Mouse (Mus musculus) heart, adult 2 months (tissue): ENCODE data around the gene Trafd1. TPM values are rescaled to one million over a fixed set of nuclear protein-coding genes. Genes with fewer than 3 reads are reported as not detected.

Source experiments
- DNase-seq, 2 experiments: peaks; one replicate each; pipeline ENCODE4 v3.0.0; 2021
- H3K27ac ChIP-seq: fragments of 200-600 bp; 2 replicates; pipeline ENCODE4 v1.8.1; 2022
- H3K27me3 ChIP-seq: fragments of 200-500 bp; 2 replicates; pipeline ENCODE4 v1.6.1; 2012; ENCODE audit warnings: mild to moderate bottlenecking, low read length, inconsistent platforms, mixed read lengths; ENCODE audit not compliant: control insufficient read depth, insufficient read depth
- H3K36me3 ChIP-seq: fragments of 200-500 bp; 2 replicates; pipeline ENCODE4 v1.6.1; 2012; ENCODE audit warnings: low read length, inconsistent platforms; ENCODE audit not compliant: control insufficient read depth, insufficient read depth
- H3K4me1 ChIP-seq: fragments of 200-500 bp; 2 replicates; pipeline ENCODE4 v1.6.1; 2011; ENCODE audit warnings: low read length; ENCODE audit not compliant: control insufficient read depth, insufficient read depth
- H3K4me3 ChIP-seq: fragments of 200-600 bp; 2 replicates; pipeline ENCODE4 v1.8.1; 2022
- H3K79me2 ChIP-seq: fragments of 200-500 bp; replicated peaks from 2 replicates; pipeline ENCODE4 v1.6.1; 2012; ENCODE audit warnings: mild to moderate bottlenecking, inconsistent platforms, low read length, moderate library complexity, mixed read lengths; ENCODE audit not compliant: control insufficient read depth, insufficient read depth
- H3K9ac ChIP-seq: fragments of 200-500 bp; 2 replicates; pipeline ENCODE4 v1.6.1; 2012; ENCODE audit warnings: low read depth, mild to moderate bottlenecking, control low read depth, inconsistent platforms, low read length, mixed read lengths
- CTCF ChIP-seq: fragments of 200-600 bp; IDR thresholded peaks from 2 replicates; pipeline ENCODE4 v1.8.1; 2022; ENCODE audit warnings: antibody characterized with exemption, mild to moderate bottlenecking, moderate library complexity
- EP300 ChIP-seq: fragments of 200-500 bp; IDR thresholded peaks from 2 replicates; pipeline ENCODE4 v1.6.1; 2011; ENCODE audit warnings: low read depth, low read length, control low read depth; ENCODE audit not compliant: insufficient read depth
- POLR2A ChIP-seq: fragments of 200-500 bp; IDR thresholded peaks from 2 replicates; pipeline ENCODE4 v1.6.1; 2011; ENCODE audit warnings: mild to moderate bottlenecking, low read depth, low read length, control low read depth; ENCODE audit not compliant: insufficient read depth
- WGBS: fragments of 180-500 bp; shearing (Covaris S2); methylation state at CpG from one replicate; pipeline ENCODE4 v1.1.7; 2018; 5-methylcytosine and 5-hydroxymethylcytosine counted together
- intact Hi-C: fragments of 180-260 bp; cut with DNase I; formaldehyde crosslinking; loops from one replicate; pipeline ENCODE4 v1.15.1; 2025
- long read RNA-seq: library from polyadenylated mRNA; stranded (forward); transcript quantifications from one replicate; pipeline ENCODE4 v2.0.0, GENCODE M21; 2021
- polyA plus RNA-seq: library from polyadenylated mRNA; depleted of rRNA; stranded (reverse); fragments of >200 nt; gene quantifications from 2 replicates; pipeline ENCODE4 v1.2.3, GENCODE M21; 2012; rRNA removed
- total RNA-seq, 2 experiments: library from RNA; stranded (reverse); gene quantifications; 2 replicates each; pipeline ENCODE4 v1.2.3; 2021

The Trafd1 gene
- total RNA-seq (10 to 100 TPM; 47.1 to 57.9 TPM), polyA plus RNA-seq (78.0 and 89.5 TPM in 2 replicates)
- long read RNA-seq, transcript Trafd1-201 (12 exons, 2,503 nt), result major isoform, 12 of 49 reads
- long read RNA-seq, transcript Trafd1-202 (12 exons, 2,425 nt), result minor isoform, 6 of 49 reads
- long read RNA-seq, partial matches to known transcripts, result 1 of 49 reads
- long read RNA-seq, other reads (novel, unspliced or antisense), result 30 of 49 reads

DNA sequence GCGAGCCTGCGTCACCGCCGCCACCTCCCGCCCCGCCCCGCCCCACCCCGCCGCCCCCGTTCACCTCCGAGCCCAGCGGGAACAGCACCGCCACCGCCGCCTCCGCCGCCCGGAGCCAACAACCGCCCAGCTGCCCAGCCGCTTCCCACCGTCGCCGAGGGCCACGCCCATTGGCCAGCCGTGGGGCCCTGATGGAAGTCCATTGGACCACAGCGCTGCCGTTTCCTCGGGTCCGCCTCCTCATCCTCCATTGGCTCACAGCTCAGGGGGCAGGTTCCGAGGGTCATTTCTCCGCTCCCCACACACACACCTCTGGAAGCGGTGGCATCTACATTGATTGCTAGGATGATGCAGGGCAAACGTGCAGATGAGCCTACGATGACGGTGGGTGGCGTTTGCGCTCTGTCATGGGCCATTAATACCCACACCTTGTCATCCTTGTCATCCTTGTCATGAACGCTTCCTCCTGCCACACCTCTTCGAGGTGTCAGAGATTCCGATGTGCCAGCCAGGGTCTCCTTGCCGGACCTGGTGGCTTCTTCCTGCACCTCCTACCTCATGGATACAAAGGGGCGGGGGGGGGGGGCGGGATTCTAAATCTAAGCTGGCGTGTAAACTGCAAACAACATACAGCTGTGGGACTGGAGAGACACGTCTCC lies at the start of gene Trafd1:
TSS of gene Trafd1 (minus strand) at position 172 of the 659 bp plus-strand sequence.
- Histone ChIP-seq H3K4me1 (peaks cover 8% of the 10 kb centered on the region), H3K27ac (peak within 1 kb of the TSS; percentile 97), H3K79me2 (peaks cover 4% of the 10 kb centered on the region), H3K36me3 (no peaks in the 10 kb centered on the region), H3K27me3 (no peaks in the 10 kb centered on the region), H3K9ac (peak within 1 kb of the TSS; percentile 88), H3K4me3 (peak within 1 kb of the TSS; percentile 73)
- WGBS, result 2% methylated on average over 45 of the region's 45 CpGs
- TF ChIP-seq CTCF (no peak), EP300 (no peak), POLR2A (peak; percentile 73; the same call in 1 of the 2 replicates)
- DNase-seq, result peak; percentile 94 to 98
- intact Hi-C loops, result no loop called here

DNA sequence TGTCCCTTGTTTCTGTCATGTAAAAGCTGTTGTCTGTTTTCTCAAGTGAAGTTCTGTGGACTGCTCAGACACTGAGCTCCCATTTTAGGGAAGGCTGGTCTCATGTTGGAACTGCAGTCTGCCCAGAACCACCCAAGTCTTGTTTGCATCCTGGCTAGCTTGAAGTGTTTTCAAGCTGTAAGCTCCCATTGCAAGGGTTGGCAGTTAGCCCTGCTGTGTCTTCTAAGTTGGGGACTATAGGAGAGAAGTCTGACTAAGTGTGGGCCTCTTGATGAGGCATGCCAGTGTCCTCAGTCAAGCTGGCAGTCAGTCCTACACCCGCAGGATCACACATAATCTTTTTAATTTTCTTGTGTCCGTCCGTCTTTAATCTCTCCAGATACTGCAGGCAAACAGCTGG lies 43.5 kb upstream of the Trafd1 start:
- WGBS, result 85% methylated on average over 3 of the region's 3 CpGs
- Histone ChIP-seq H3K27me3 (no peaks in the 10 kb centered on the region), H3K36me3 (no peaks in the 10 kb centered on the region), H3K79me2 (no peaks in the 10 kb centered on the region), H3K9ac (no peak overlapping the region), H3K4me1 (no peaks in the 10 kb centered on the region), H3K4me3 (no peak overlapping the region), H3K27ac (no peak overlapping the region)
- no peak for DNase-seq
- intact Hi-C loops, result no loop called here
- TF ChIP-seq EP300 (no peak), CTCF (no peak)

DNA sequence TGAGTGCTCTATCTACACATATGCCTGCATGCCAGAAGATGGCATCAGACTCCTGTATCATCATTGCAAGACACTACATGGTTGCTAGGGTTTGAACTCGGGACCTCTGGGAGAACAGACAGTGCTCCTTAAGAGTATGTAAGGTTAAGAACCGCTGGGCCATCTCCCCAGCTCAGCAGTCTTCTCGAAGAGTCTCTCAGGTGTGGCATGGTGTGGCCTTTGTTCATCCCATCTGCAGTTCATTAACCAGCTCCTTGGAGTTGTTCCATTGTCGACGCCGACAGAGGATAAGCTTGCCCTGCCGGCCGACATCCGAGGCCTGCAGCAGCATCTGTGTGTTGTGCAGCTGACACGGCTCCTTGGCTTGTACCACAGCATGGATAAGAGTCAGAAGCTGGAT lies 37.9 kb upstream of the Trafd1 start:
- H3K36me3 ChIP-seq, result no peaks in the 10 kb centered on the region; the same call in 1 of the 2 replicates
- no peaks in the 10 kb centered on the region for H3K27me3 ChIP-seq
- no peak overlapping the region for H3K9ac ChIP-seq
- no peaks in the 10 kb centered on the region for H3K4me1 ChIP-seq
- TF ChIP-seq EP300 (no peak), CTCF (no peak), POLR2A (no peak)
- no peak overlapping the region for H3K4me3 ChIP-seq
- H3K27ac ChIP-seq, result no peak overlapping the region
- DNase-seq, result no peak
- intact Hi-C loops, result no loop called here
- 83% methylated on average over 10 of the region's 10 CpGs for WGBS
- H3K79me2 ChIP-seq, result no peaks in the 10 kb centered on the region; the same call in 1 of the 2 replicates

DNA sequence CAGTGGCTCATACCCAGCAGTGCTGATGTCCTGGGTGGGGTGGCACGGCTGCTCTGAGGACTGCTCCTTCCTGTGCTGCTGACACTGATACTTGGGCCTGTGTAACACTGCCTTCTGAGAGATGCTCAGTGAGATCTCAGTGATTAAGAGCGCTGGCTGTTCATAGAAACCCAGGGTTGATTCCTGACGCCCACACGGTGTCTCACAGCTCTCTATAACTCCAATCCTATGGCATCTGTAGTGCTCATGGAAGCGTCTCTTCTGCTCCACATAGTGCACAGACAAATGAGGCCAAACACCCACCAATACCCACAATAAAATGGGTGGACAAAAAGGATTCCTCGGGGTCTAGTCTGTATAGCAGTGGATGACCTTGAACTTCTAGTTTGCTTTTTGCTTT lies 37.4 kb upstream of the Trafd1 start:
- no peaks in the 10 kb centered on the region; the same call in 1 of the 2 replicates for H3K36me3 ChIP-seq
- intact Hi-C loops, result no loop called here
- 91% methylated on average over 6 of the region's 6 CpGs for WGBS

DNA sequence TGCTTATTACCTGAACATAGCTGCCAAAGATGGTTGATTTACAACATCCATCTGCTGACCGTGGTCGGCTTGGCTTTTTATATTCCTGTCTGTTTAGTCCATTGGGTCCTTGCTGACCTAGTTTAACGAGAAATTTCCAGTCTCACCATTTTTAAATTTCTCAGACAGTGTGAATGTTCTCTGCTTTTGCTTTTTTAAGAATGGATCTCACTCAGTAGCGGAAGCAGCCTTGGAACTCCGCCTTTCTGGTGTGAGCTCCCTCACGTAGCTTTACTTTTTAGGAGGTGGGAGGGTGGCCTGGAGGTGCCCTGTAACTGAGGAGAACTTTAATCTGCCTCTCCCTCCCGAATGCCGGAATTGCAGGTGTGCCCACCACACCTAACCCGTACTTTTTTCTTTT lies 35.3 kb upstream of the Trafd1 start:
- Histone ChIP-seq H3K27ac (no peak overlapping the region), H3K79me2 (no peaks in the 10 kb centered on the region; the same call in 1 of the 2 replicates), H3K4me1 (no peaks in the 10 kb centered on the region), H3K27me3 (no peaks in the 10 kb centered on the region), H3K36me3 (no peaks in the 10 kb centered on the region; the same call in 1 of the 2 replicates), H3K4me3 (no peak overlapping the region), H3K9ac (no peak overlapping the region)
- intact Hi-C loops, result no loop called here
- 92% methylated on average over 9 of the region's 9 CpGs for WGBS
- no peak for TF ChIP-seq POLR2A
- no peak for TF ChIP-seq CTCF
- TF ChIP-seq EP300, result no peak
- no peak for DNase-seq

More for the DNA sequence above, 37.4 kb upstream of the Trafd1 start:
- Histone ChIP-seq H3K79me2 (no peaks in the 10 kb centered on the region; the same call in 1 of the 2 replicates), H3K27me3 (no peaks in the 10 kb centered on the region), H3K9ac (no peak overlapping the region), H3K27ac (no peak overlapping the region), H3K4me1 (no peaks in the 10 kb centered on the region), H3K4me3 (no peak overlapping the region)
- no peak for DNase-seq
- no peak for TF ChIP-seq EP300
- no peak for TF ChIP-seq CTCF
- no peak for TF ChIP-seq POLR2A

DNA sequence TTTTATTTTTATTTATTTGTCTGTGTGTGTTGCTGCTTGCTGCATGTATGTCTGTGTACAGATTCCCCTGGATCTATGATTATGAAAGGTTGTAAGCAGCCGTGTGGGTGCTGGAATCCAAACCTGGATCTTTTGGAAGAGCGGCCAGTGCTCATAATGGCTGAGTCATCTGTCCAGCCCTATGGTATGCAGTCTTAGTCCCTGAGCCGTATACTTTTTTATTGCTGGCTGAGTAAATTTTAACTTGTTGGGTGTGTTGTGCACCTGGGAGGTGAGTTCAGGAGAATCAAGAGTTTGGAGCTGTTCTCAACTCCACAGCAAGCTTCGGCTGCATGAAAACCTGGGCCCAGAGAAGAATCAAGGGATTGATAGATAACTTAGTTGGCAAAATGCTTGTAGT lies 25.5 kb upstream of the Trafd1 start:
- TF ChIP-seq CTCF, result no peak
- TF ChIP-seq EP300, result no peak
- TF ChIP-seq POLR2A, result no peak
- Histone ChIP-seq H3K27me3 (no peaks in the 10 kb centered on the region), H3K9ac (no peak overlapping the region), H3K36me3 (no peaks in the 10 kb centered on the region), H3K4me3 (no peak overlapping the region), H3K79me2 (peaks cover 3% of the 10 kb centered on the region; the same call in 1 of the 2 replicates), H3K27ac (no peak overlapping the region), H3K4me1 (peaks cover 2% of the 10 kb centered on the region; the same call in 1 of the 2 replicates)
- 88% methylated on average over 4 of the region's 4 CpGs for WGBS
- no peak for DNase-seq
- intact Hi-C loops, result no loop called here
